Mouse (Mus musculus) liver, adult 2 months (tissue): Measurements from ENCODE around the gene Vmn1r195.

Experiments used
- CTCF ChIP-seq: fragments of 200-500 bp; IDR thresholded peaks from 2 replicates; pipeline ENCODE4 v1.5.1; 2011; ENCODE audit warnings: low read depth, low read length, control low read depth
- POLR2A ChIP-seq: fragments of 200-500 bp; IDR thresholded peaks from 2 replicates; pipeline ENCODE4 v1.6.1; 2011; ENCODE audit warnings: low read length, control low read depth; ENCODE audit not compliant: insufficient read depth; ENCODE audit errors: extremely low read depth

DNA sequence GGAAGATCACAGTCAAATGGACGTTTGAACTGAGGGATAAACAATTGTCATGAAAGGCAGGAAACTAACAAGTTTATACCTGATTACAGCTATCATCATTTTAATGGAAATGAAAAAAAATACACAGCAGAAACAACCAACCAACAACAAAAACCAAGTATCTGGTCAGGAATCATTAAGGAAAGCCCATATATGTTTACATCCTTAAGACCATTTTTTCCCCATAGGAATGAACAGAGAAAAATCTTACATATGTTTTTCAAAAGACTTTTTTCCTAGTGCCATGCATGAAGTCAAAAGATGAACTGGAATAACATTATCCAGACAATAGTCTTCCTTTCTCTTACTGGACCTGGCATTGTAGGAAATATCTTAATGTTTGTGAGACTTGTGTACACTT, 26.4 kb upstream of the Vmn1r195 start, which contains the start of gene Vmn1r194:
- TF ChIP-seq CTCF (no peak), POLR2A (no peak)
